Mouse (Mus musculus): Measurements from ENCODE around the gene Cdc14b. TPM values are rescaled to one million over a fixed set of nuclear protein-coding genes. Genes with fewer than 3 reads are reported as not detected.

Cdc14b gene
- polyA plus RNA-seq, 1 experiment from 2014 or later: 15.0 TPM

DNA sequence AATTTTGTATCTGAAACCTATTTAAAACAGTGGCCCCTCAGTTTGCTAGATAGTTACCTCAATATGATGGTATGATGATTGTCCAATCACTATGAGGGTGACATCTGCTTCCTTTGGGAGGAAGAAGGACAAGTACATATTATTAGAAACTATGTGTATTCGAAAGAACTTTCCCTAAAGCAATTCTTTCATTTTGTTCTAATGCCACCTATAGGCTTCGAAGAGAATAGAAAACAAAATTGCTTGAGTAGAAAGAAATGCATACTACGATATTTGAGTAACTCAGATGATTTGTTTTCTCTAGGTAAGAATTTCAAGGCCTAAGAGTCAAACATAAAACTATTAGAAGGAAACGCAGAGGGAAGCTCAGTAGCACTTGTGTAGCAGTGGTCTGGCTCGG lies 33.9 kb upstream of the Cdc14b start:
- Histone ChIP-seq H3K9ac (ENCODE audit: low read depth, low read length) (no peak overlapping the region), H3K27me3 (replicated peaks; ENCODE audit: control insufficient read depth, insufficient read depth, low read length) (no peaks in the 10 kb centered on the region), H3K9me3 (ENCODE audit: control insufficient read depth) (no peaks in the 10 kb centered on the region), H3K27ac (ENCODE audit: low read depth, low read length) (no peak overlapping the region), H3K4me2 (replicated peaks; ENCODE audit: low read depth) (no peak overlapping the region), H3K4me3 (ENCODE audit: low read depth, low read length) (no peak overlapping the region), H3K4me1 (replicated peaks; ENCODE audit: control insufficient read depth, insufficient read depth, low read length) (no peaks in the 10 kb centered on the region), H3K36me3 (ENCODE audit: control insufficient read depth, insufficient read depth) (peaks cover 10% of the 10 kb centered on the region)
- 38% methylated on average over 5 of the region's 5 CpGs for WGBS
- TF ChIP-seq CTCF (IDR thresholded peaks at IDR 0.05; ENCODE audit: low read depth): peak; percentile 57
- ATAC-seq: no peak

DNA sequence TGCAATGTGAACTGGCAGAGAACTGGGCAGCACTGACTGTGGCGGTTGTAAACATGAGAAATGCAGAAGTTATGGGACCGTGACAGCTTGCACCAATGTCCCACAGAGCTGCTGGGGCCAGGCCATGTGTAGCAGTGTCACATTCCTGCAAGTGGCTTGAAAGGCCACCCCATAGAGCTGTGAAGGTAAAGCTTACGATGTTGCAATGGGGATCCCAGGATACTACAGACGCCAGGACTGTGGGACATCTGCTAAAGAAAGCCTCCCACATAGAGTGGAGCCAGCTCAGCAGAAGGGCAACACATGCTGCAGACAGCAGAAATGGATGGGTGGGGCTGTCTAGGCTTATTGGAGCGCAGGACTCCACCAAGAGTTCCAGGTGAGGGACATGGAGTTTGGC lies 32.4 kb upstream of the Cdc14b start:
- Histone ChIP-seq H3K9ac (ENCODE audit: low read depth, low read length) (no peak overlapping the region), H3K9me3 (ENCODE audit: control insufficient read depth) (no peaks in the 10 kb centered on the region), H3K27me3 (replicated peaks; ENCODE audit: control insufficient read depth, insufficient read depth, low read length) (no peaks in the 10 kb centered on the region), H3K27ac (ENCODE audit: low read depth, low read length) (no peak overlapping the region), H3K4me2 (replicated peaks; ENCODE audit: low read depth) (no peak overlapping the region), H3K4me3 (ENCODE audit: low read depth, low read length) (no peak overlapping the region), H3K36me3 (ENCODE audit: control insufficient read depth, insufficient read depth) (peaks cover 15% of the 10 kb centered on the region), H3K4me1 (replicated peaks; ENCODE audit: control insufficient read depth, insufficient read depth, low read length) (no peaks in the 10 kb centered on the region)
- no peak for TF ChIP-seq CTCF (IDR thresholded peaks at IDR 0.05; ENCODE audit: low read depth)
- 87% methylated on average over 5 of the region's 5 CpGs for WGBS
- ATAC-seq: no peak

DNA sequence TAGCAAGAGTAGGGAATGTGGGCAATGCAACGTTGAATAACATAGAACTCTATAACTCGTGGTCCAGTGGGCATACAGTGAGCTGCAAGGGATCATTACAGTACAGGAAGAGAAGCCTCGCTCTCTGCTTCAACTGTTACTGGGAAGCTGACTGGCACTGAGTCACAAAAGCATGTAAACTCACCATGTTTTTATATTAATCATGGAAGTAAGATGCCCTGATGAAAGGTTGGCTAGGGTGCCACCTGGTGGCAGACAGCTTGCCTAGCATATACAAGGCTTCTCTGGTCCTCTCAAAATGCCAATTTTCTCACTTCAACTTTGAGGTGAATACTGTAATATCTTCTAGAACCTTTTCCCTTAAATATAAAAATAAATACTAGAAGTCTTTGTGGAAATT lies 31.0 kb upstream of the Cdc14b start:
- TF ChIP-seq CTCF (IDR thresholded peaks at IDR 0.05; ENCODE audit: low read depth): peak; percentile 89
- ATAC-seq: no peak
- no peak overlapping the region for H3K4me2 ChIP-seq (replicated peaks; ENCODE audit: low read depth)
- H3K4me1 ChIP-seq (replicated peaks; ENCODE audit: control insufficient read depth, insufficient read depth, low read length): no peaks in the 10 kb centered on the region
- 64% methylated on average over 3 of the region's 3 CpGs for WGBS
- peaks cover 15% of the 10 kb centered on the region for H3K36me3 ChIP-seq (ENCODE audit: control insufficient read depth, insufficient read depth)
- no peak overlapping the region for H3K27ac ChIP-seq (ENCODE audit: low read depth, low read length)
- H3K4me3 ChIP-seq (ENCODE audit: low read depth, low read length): no peak overlapping the region
- H3K9ac ChIP-seq (ENCODE audit: low read depth, low read length): no peak overlapping the region
- no peaks in the 10 kb centered on the region for H3K9me3 ChIP-seq (ENCODE audit: control insufficient read depth)
- H3K27me3 ChIP-seq (replicated peaks; ENCODE audit: control insufficient read depth, insufficient read depth, low read length): no peaks in the 10 kb centered on the region

DNA sequence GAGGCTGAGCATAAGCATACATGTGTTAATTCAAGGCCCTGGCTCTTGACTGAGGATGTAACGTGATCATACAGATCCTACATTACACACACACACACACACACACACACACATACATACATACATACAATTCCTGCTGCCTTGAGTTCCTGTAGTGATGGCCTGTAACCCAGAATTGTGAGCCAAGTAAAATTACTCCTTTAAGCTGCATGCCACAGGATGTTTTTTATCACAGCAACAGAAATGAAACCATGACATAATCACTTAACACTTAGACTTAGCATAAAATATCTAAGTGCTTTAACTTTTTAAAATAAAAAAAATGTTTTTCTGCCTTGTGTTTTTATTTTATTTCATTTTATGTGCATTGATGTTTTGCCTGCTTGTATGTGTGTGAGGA lies 24.0 kb upstream of the Cdc14b start:
- H3K27ac ChIP-seq (ENCODE audit: low read depth, low read length): no peak overlapping the region
- peaks cover 14% of the 10 kb centered on the region; the same call in 1 of the 2 replicates for H3K36me3 ChIP-seq (ENCODE audit: control insufficient read depth, insufficient read depth)
- no peak overlapping the region for H3K4me3 ChIP-seq (ENCODE audit: low read depth, low read length)
- TF ChIP-seq CTCF (IDR thresholded peaks at IDR 0.05; ENCODE audit: low read depth): no peak
- ATAC-seq: no peak
- 89% methylated on average over 1 of the region's 1 CpGs for WGBS
- H3K9me3 ChIP-seq (ENCODE audit: control insufficient read depth): no peaks in the 10 kb centered on the region
- no peak overlapping the region for H3K9ac ChIP-seq (ENCODE audit: low read depth, low read length)
- H3K4me2 ChIP-seq (replicated peaks; ENCODE audit: low read depth): no peak overlapping the region
- no peaks in the 10 kb centered on the region for H3K27me3 ChIP-seq (replicated peaks; ENCODE audit: control insufficient read depth, insufficient read depth, low read length)
- no peaks in the 10 kb centered on the region for H3K4me1 ChIP-seq (replicated peaks; ENCODE audit: control insufficient read depth, insufficient read depth, low read length)

DNA sequence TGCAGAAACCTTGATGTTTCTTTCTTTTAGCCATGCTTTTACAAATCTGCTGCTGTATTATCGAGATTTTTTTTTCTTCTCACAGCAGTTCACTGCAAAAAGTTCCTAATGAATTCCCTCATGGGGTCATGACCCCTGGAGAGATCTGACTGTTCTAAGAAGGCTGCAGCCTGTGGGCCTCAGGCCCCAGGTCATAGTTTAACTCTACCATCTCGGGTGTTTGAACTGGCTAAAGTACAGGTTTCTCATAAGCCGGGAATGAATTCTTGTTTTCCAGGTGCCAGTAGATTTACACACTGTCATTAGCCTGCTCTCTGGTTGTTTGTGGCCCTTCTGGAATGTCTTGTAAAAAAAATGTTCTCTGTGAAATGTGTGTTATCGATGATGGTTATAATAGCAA lies 11.7 kb upstream of the Cdc14b start:
- no peak overlapping the region for H3K27ac ChIP-seq (ENCODE audit: low read depth, low read length)
- H3K9ac ChIP-seq (ENCODE audit: low read depth, low read length): no peak overlapping the region
- H3K4me2 ChIP-seq (replicated peaks; ENCODE audit: low read depth): no peak overlapping the region
- H3K4me3 ChIP-seq (ENCODE audit: low read depth, low read length): no peak overlapping the region
- WGBS: 39% methylated on average over 4 of the region's 4 CpGs
- no peaks in the 10 kb centered on the region for H3K4me1 ChIP-seq (replicated peaks; ENCODE audit: control insufficient read depth, insufficient read depth, low read length)
- peaks cover 5% of the 10 kb centered on the region; the same call in 1 of the 2 replicates for H3K36me3 ChIP-seq (ENCODE audit: control insufficient read depth, insufficient read depth)
- H3K27me3 ChIP-seq (replicated peaks; ENCODE audit: control insufficient read depth, insufficient read depth, low read length): no peaks in the 10 kb centered on the region
- no peaks in the 10 kb centered on the region for H3K9me3 ChIP-seq (ENCODE audit: control insufficient read depth)
- no peak for TF ChIP-seq CTCF (IDR thresholded peaks at IDR 0.05; ENCODE audit: low read depth)
- ATAC-seq: no peak

DNA sequence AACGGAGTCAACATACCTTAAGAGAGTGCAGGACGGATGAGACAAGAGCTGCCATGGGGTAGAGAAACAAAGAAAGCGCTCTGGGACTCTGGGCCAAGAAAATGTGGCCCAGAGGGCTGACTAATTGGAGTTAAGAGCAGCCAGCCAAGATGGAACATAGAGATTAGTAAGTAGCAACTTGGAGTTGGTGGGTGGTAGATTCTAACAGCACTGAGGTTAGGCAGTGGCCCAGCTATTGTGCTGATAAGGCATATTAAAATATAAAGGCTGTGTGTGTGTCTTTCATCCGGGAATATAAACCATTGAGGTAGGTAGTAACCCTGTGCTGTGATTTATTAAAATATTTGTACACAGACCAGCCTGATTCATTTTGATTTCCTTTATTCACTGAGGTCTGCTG lies 11.2 kb upstream of the Cdc14b start:
- Histone ChIP-seq H3K9ac (ENCODE audit: low read depth, low read length) (no peak overlapping the region), H3K9me3 (ENCODE audit: control insufficient read depth) (no peaks in the 10 kb centered on the region), H3K4me3 (ENCODE audit: low read depth, low read length) (no peak overlapping the region), H3K27ac (ENCODE audit: low read depth, low read length) (no peak overlapping the region), H3K27me3 (replicated peaks; ENCODE audit: control insufficient read depth, insufficient read depth, low read length) (no peaks in the 10 kb centered on the region), H3K4me1 (replicated peaks; ENCODE audit: control insufficient read depth, insufficient read depth, low read length) (no peaks in the 10 kb centered on the region), H3K36me3 (ENCODE audit: control insufficient read depth, insufficient read depth) (peaks cover 2% of the 10 kb centered on the region; the same call in 1 of the 2 replicates), H3K4me2 (replicated peaks; ENCODE audit: low read depth) (no peak overlapping the region)
- 81% methylated on average over 4 of the region's 4 CpGs for WGBS
- ATAC-seq: no peak
- TF ChIP-seq CTCF (IDR thresholded peaks at IDR 0.05; ENCODE audit: low read depth): no peak

DNA sequence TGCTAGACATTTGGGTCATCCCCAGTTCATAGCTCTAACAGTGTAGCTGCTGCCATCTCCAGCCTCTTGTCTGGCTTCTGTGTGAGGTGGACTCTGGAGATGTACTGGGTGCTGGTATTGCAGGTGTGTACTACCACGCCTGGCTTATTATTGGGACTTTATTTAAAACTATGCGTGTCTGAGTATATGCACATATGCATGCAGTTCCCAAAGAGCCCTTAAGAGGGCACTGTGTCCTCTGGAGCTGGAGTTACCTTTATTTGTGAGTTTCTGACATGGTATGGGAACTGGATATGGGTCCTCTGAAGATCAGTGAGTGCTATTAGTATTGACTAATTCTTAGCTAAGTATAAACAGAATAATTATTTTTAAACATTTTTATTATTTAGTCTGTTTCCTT lies 9.6 kb upstream of the Cdc14b start:
- no peak overlapping the region for H3K27ac ChIP-seq (ENCODE audit: low read depth, low read length)
- peak; percentile 41 for TF ChIP-seq CTCF (IDR thresholded peaks at IDR 0.05; ENCODE audit: low read depth)
- no peak for ATAC-seq

More for the DNA sequence above, 9.6 kb upstream of the Cdc14b start:
- Histone ChIP-seq H3K27me3 (replicated peaks; ENCODE audit: control insufficient read depth, insufficient read depth, low read length) (no peaks in the 10 kb centered on the region), H3K36me3 (ENCODE audit: control insufficient read depth, insufficient read depth) (no peaks in the 10 kb centered on the region), H3K4me3 (ENCODE audit: low read depth, low read length) (no peak overlapping the region), H3K4me1 (replicated peaks; ENCODE audit: control insufficient read depth, insufficient read depth, low read length) (no peaks in the 10 kb centered on the region), H3K9me3 (ENCODE audit: control insufficient read depth) (no peaks in the 10 kb centered on the region), H3K4me2 (replicated peaks; ENCODE audit: low read depth) (no peak overlapping the region), H3K9ac (ENCODE audit: low read depth, low read length) (no peak overlapping the region)
- 95% methylated on average over 2 of the region's 2 CpGs for WGBS
